Mouse (Mus musculus) megakaryocyte, embryonic 14.5 days (primary cell): Measurements from ENCODE around the gene Arl8a.

Experiments used
- FLI1 ChIP-seq: IDR thresholded peaks from 2 replicates; pipeline ENCODE4 v1.6.1; 2012; ENCODE audit warnings: low read length, inconsistent platforms, mixed read lengths
- GATA1 ChIP-seq: IDR thresholded peaks from 3 replicates; pipeline ENCODE4 v1.6.1; 2012; ENCODE audit warnings: mixed read lengths, low read length, inconsistent platforms, borderline replicate concordance

DNA sequence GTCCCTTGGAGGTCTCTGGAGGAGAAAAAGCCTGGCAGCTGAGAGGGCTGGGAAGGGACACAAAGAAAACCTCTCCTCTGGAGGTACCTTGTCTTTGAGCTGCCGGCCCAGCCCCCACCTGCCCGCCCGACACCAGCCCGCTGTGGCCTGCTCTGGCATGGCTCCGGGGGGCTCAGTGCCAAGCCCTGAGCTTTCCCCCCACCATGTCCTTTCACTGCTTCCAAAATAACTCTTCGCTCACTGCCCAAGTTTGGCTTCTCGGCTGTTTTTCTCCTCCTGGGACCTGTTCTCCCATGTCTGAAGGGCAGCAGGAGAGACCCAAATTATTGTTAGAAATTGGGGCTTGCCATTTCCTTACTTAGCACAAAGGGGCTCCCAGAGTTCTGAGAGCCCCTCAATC is 48.2 kb upstream of the Arl8a start:
- no peak for TF ChIP-seq GATA1
- TF ChIP-seq FLI1, result no peak
